Mouse (Mus musculus) right cerebral cortex, postnatal 36 days (tissue): ENCODE measurements around the gene Gm10490.
"Not testable (repeated sequence)": the region's sequence is repeated elsewhere in the genome, so short reads cannot be mapped to it uniquely, and the experiment has no call there.

ENCODE experiments used
- DNase-seq, 2 experiments: peaks; one replicate each; pipeline ENCODE4 v3.0.0; 2022; ENCODE audit warnings: low spot score in 2 of 2, mixed read lengths in 1 of 2

The Gm10490 gene

GRCm38 (mm10) chrX:7909242-7909641, at the start of gene Gm10490:
Gene Gm10490, plus strand, starts transcription at chrX:7909542.
- not testable (repeated sequence) for DNase-seq

- no peak for DNase-seq
Observed at GRCm38 (mm10) chrX:7863181-7863580, 46.2 kb upstream of the Gm10490 start.

- DNase-seq, result no peak
Observed at GRCm38 (mm10) chrX:7864551-7864950, 44.8 kb upstream of the Gm10490 start.

DNA sequence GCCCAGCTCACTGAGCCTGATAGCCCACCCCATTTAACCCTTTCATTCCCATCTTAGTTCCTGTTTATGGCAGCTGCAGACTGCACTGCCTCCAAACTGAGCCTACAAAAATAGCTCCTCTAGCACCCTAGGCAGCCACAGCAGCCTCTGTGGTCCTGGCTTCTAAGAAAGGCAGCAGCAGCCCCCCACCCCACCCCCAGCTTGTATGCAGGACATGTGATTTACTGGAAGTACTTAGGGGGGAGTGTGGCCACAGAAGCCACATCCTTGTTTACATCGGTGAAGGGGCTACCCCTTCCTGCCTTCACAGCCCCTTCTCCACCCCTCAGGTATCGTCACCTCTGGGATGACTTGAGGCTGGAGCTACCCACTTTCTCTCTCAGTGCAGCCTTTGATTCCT, 44.0 kb upstream of the Gm10490 start:
- no peak for DNase-seq

DNA sequence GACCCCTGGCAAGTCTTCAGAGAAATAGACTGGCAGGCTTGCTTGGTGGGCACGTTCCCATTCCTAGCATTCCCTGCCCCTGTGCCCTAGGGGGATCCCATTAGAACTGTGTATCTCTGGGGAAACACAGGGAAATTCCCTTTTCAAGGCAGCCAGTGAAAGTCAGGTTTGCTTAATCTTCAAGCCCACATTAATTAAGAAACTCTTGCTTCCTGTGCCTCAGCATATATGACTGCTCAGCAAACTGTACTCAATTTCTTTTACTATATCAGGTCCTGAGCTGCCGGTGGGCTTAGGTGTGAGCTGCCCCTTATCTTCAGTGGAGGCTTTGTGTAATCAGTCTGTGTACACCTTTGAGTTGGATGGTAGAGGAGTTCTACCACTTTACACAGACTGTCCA, 43.6 kb upstream of the Gm10490 start:
- DNase-seq, result no peak

DNA sequence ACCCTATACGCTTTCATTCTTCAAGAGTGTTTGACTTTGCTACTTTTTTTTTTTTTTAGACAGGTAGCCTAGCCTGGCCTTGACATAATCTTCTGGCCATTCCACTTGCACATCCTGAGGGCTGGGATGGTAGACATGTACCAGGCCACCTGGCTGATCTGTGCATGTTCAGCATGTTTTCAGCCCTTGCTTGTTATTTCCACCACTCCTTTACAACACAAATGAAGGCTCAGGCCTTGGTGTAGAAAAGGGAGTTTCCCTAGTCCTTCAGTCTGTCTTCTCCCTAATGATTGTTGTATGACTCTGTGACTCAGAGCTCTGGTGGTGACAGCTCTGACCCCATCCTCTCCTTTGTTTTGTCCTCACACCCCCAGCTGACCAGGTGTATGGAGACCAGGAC, 42.2 kb upstream of the Gm10490 start:
- no peak for DNase-seq

- DNase-seq, result no peak
Observed at GRCm38 (mm10) chrX:7868506-7868905, 40.8 kb upstream of the Gm10490 start.

GRCm38 (mm10) chrX:7869826-7870225, 39.5 kb upstream of the Gm10490 start:
- DNase-seq, result no peak

GRCm38 (mm10) chrX:7878007-7878419, 31.3 kb upstream of the Gm10490 start, which contains the start of gene Pim2:
Gene Pim2, plus strand, starts transcription at chrX:7878262.
- peak; percentile 80 for DNase-seq

DNA sequence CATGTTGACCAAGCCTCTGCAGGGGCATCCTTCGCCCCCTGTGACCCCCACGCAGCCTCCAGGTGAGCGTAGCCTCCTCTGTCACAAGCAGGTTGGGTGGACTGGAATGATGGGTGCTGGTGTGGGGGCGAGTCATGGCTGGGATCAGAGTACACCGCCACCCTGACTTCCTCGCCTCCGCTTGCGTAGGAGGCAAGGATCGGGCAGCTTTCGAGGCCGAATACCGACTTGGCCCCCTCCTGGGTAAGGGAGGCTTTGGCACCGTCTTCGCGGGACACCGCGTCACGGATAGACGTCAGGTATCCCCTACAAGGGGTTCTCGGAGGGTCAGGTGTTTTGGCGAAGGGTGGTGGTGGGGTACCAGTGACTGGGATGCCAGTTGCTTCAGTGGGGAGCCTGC, 30.8 kb upstream of the Gm10490 start:
- DNase-seq, result no peak

DNA sequence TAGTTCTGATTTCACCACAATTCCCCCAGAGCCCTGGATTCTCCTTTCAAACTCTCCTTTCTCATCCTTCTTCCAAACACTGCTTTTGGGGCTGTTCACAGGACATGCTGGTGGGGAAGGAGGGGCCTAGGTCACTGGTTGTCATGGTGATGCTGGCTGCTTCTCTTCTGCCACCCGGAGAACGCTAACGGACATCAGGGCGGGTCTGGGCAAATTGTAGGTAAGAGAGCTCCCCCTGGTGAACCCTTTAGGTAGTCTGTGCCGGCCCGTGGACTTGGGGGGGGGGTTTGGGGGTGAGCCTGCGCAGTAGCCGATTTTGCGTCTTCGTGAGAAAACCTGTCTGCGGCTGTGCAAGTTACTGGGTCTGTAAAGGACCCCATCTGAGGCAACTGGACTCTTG, 29.5 kb upstream of the Gm10490 start:
- peak; percentile 34 to 65 for DNase-seq

- peak; percentile 75 to 81 for DNase-seq
Observed at GRCm38 (mm10) chrX:7883841-7884567, 25.3 kb upstream of the Gm10490 start, which contains the start of gene Slc35a2. Gene Slc35a2, plus strand, starts transcription at chrX:7884028.

- no peak for DNase-seq
Observed at GRCm38 (mm10) chrX:7898211-7898610, 11.1 kb upstream of the Gm10490 start.

GRCm38 (mm10) chrX:7898880-7899874, 10.2 kb upstream of the Gm10490 start, which contains the start of the genes Pqbp1 and Timm17b:
Gene Pqbp1, minus strand, starts transcription at chrX:7899269.
Gene Timm17b, plus strand, starts transcription at chrX:7899357.
- peak; percentile 85 to 91 for DNase-seq

DNA sequence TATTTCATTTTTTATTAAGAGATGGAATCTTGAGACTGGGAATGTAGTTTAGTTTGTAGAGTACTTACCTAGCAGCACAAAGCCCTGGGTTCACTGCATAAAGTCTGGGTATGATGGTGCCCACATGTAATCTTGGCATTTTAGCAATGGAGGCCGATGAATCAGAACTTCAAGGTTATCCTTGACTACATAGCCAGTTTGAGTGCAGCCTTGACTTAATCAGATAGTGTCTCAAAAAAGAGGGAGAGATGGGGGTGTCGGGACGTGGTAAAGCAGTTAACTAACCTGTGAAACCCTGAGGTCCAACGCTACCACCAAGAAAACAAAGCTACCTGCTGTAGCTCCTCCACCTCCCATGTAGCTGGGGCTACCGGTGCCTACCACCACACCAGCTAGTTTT, 4.9 kb upstream of the Gm10490 start:
- DNase-seq, result no peak

DNA sequence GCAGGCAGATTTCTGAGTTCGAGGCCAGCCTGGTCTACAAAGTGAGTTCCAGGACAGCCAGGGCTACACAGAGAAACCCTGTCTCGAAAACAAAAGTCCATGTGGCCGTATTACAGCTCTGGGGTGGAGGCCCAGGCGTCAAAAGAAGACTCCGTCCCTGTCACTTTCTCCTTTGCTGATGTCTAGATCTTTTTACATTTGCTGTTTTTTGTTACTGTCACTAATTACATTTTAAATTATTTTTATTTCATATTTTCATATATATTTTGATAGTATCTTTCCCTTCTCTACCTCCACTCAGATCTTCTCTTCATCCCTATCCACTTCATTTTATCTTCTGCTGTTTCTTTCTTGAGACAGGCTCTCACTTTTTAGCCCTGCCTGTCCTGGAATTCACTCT, 1.6 kb upstream of the Gm10490 start, which contains the start of gene Gm10491:
Gene Gm10491 (minus strand): TSS at position 101 of the 400 bp plus-strand sequence.
- DNase-seq, result no peak

GRCm38 (mm10) chrX:7910473-7910872, 1.1 kb downstream of the Gm10490 start:
- DNase-seq, result no peak

DNA sequence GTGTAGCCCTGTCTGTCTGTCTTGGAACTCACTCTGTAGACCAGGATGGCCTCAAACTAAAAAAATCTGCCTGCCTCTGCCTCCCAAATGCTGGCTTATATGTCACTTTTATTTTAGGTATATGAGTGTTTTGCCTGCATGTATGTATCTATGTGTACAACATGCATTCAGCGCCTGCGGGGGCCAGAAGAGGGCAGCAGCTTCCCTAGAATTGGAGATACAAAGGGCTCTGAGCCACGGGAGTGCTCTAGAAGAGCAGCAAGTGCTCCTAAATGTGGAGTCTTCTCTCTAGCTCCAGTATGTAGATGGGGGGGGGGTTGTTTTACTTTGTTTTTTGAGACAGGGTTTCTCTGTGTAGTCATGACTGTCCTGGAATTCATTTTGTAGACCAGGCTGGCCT, 6.3 kb downstream of the Gm10490 start:
- DNase-seq, result not testable (repeated sequence)

GRCm38 (mm10) chrX:7917960-7918359, 8.6 kb downstream of the Gm10490 start:
- DNase-seq, result not testable (repeated sequence)

- peak; percentile 41 to 48 for DNase-seq
Observed at GRCm38 (mm10) chrX:7919601-7920383, 10.4 kb downstream of the Gm10490 start, which contains the start of gene Pcsk1n. Gene Pcsk1n, plus strand, starts transcription at chrX:7919822.

GRCm38 (mm10) chrX:7922032-7922431, 12.7 kb downstream of the Gm10490 start:
- DNase-seq, result no peak
